Mouse (Mus musculus) neural tube, embryonic 11.5 days (tissue): ENCODE measurements at regions not wholly inside any gene's neighbourhood (a gene's known extent, or its start where the extent isn't known, plus 50 kb on each side); places are given as distances from the start of the nearest gene placed in this dataset.
"Not testable (repeated sequence)": the region's sequence is repeated elsewhere in the genome, so short reads cannot be mapped to it uniquely, and the experiment has no call there.

ENCODE experiments used
- ATAC-seq: fragments of 200-750 bp; cut with Nextera tagmentation; 2 replicates; pipeline ENCODE4 v1.8.0; 2017; ENCODE audit warnings: moderate number of reproducible peaks, mild to moderate bottlenecking, moderate TSS enrichment, moderate library complexity; ENCODE audit not compliant: insufficient read depth, low FRiP score, low TSS enrichment
- DNase-seq: peaks from one replicate; pipeline ENCODE4 v3.0.0-alpha.2; 2015; ENCODE audit warnings: low spot score
- H3K27ac ChIP-seq: fragments of 300-500 bp; sonication (generic); 2 replicates; pipeline ENCODE4 v1.5.1; 2014; ENCODE audit warnings: low read depth, mild to moderate bottlenecking, low read length
- H3K27me3 ChIP-seq: fragments of 300-500 bp; sonication (generic); 2 replicates; pipeline ENCODE4 v1.6.1; 2014; ENCODE audit warnings: mild to moderate bottlenecking, low read length, mixed read lengths; ENCODE audit not compliant: control insufficient read depth, insufficient read depth
- H3K36me3 ChIP-seq: fragments of 300-500 bp; sonication (generic); 2 replicates; pipeline ENCODE4 v1.6.1; 2014; ENCODE audit warnings: mild to moderate bottlenecking, low read length, moderate library complexity, mixed read lengths; ENCODE audit not compliant: control insufficient read depth, insufficient read depth
- H3K4me1 ChIP-seq: fragments of 300-500 bp; sonication (generic); 2 replicates; pipeline ENCODE4 v1.6.1; 2014; ENCODE audit warnings: low read length, mixed read lengths; ENCODE audit not compliant: control insufficient read depth, insufficient read depth
- H3K4me2 ChIP-seq: fragments of 300-500 bp; sonication (generic); 2 replicates; pipeline ENCODE4 v1.6.1; 2014; ENCODE audit warnings: low read depth, mild to moderate bottlenecking, moderate library complexity
- H3K4me3 ChIP-seq: fragments of 300-500 bp; sonication (generic); 2 replicates; pipeline ENCODE4 v1.5.1; 2014; ENCODE audit warnings: low read depth, low read length
- H3K9ac ChIP-seq: fragments of 300-500 bp; sonication (generic); 2 replicates; pipeline ENCODE4 v1.6.1; 2014; ENCODE audit warnings: mild to moderate bottlenecking, low read length
- H3K9me3 ChIP-seq: fragments of 300-500 bp; sonication (generic); 2 replicates; pipeline ENCODE4 v1.6.1; 2016; ENCODE audit warnings: low read length; ENCODE audit not compliant: control insufficient read depth
- WGBS: fragments of 180-500 bp; shearing (Covaris S2); extraction: QIAGEN DNeasy Blood & Tissue Kit; methylation state at CpG from one replicate; pipeline ENCODE4 v1.1.7; 2014; 5-methylcytosine and 5-hydroxymethylcytosine counted together

DNA sequence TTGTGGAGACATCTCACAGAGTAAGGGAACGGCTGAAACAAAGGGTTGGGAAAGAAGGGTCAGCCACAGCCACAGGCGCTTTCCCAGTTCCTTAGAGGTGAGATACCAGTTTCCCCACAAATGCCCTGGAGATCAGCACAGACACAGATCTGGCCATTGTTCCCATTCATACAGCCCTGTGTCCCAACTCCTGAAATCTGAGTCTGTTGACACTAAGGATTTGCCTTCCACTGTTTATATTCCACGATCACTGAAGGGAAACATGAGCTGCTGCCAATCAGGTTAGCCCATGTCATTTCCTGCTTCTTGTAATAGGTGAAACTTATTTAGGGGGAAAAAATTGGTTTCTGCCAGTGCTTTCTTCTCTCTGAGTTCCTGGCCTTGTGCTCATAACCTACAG lies 78.5 kb upstream of the Zcchc2 start:
- Histone ChIP-seq H3K27me3 (no peaks in the 10 kb centered on the region), H3K9ac (no peak overlapping the region), H3K9me3 (no peaks in the 10 kb centered on the region), H3K4me1 (no peaks in the 10 kb centered on the region), H3K36me3 (no peaks in the 10 kb centered on the region), H3K27ac (no peak overlapping the region), H3K4me3 (no peak overlapping the region), H3K4me2 (no peak overlapping the region)
- DNase-seq (no peak), ATAC-seq (no peak)
- 59% methylated on average over 3 of the region's 3 CpGs for WGBS

DNA sequence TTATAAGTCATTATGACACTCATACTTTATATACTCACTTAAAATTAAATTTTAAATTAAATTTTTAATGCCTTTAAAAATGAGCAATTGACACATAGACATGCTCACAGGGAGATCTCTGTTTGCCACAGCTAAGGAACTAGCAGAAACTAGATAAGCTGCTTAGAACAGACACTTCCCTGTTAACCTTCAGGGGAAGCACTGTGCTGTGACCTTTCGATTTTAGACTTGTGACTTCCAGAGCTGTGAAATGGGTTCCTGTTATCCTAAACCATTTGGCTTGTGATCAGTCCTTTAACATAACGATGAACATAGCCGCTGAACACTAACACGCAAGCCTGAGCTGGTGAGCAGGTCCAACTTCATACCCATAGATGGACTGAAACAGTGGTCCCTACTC lies 68.4 kb upstream of the Zcchc2 start:
- DNase-seq = no peak

DNA sequence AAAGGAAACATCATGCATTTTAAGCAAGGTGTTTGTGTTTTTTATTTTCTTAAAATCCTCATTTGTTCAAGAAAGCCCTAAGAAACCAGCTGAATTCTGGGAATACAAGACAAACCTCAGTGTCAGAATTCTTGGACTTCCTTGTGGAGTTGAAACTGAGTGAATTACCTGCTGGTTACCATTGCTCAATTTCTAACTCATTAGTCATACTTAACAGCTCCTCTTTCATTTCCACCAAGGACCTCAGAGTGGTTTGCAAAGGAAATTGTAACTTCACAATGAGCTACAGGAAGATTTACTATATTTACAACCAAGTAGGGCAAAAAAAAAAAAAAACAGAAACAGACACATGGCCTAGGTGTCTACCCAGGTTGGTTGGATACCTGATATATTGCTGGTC lies 67.6 kb upstream of the Zcchc2 start:
- no peaks in the 10 kb centered on the region for H3K27me3 ChIP-seq
- no peaks in the 10 kb centered on the region for H3K9me3 ChIP-seq
- no peak overlapping the region for H3K4me3 ChIP-seq
- ATAC-seq (no peak), DNase-seq (no peak)
- no peaks in the 10 kb centered on the region for H3K36me3 ChIP-seq
- H3K27ac ChIP-seq = no peak overlapping the region
- no peak overlapping the region for H3K9ac ChIP-seq
- no peak overlapping the region for H3K4me2 ChIP-seq
- H3K4me1 ChIP-seq = no peaks in the 10 kb centered on the region

More for the DNA sequence above, 68.4 kb upstream of the Zcchc2 start:
- ATAC-seq = no peak
- Histone ChIP-seq H3K4me3 (no peak overlapping the region), H3K4me1 (no peaks in the 10 kb centered on the region), H3K9me3 (no peaks in the 10 kb centered on the region), H3K36me3 (no peaks in the 10 kb centered on the region), H3K4me2 (no peak overlapping the region), H3K27ac (no peak overlapping the region), H3K27me3 (no peaks in the 10 kb centered on the region), H3K9ac (no peak overlapping the region)
- 97% methylated on average over 4 of the region's 4 CpGs for WGBS

DNA sequence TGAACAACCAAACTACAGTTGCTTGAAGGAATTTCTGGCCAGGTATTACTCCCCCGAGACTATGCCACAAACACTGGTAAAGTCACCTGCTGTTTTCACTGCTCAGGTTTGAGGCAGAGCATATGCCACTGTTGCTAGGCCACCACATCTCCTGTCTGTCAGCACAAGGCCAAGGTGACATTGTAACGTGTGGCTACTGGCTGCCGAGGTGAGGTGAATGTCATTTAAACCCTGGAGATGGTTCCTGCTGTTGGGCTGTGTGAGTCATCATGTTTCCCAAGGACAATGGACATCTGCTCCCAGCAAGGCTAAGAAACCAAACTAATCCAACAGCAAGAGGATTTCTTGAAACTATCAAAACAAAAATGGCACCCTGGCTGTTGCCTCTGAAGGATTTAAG lies 67.2 kb upstream of the Zcchc2 start:
- no peaks in the 10 kb centered on the region for H3K9me3 ChIP-seq
- 78% methylated on average over 3 of the region's 3 CpGs for WGBS
- no peaks in the 10 kb centered on the region for H3K36me3 ChIP-seq
- ATAC-seq (no peak), DNase-seq (no peak)
- no peak overlapping the region for H3K4me3 ChIP-seq
- no peaks in the 10 kb centered on the region for H3K27me3 ChIP-seq
- no peak overlapping the region for H3K4me2 ChIP-seq
- H3K27ac ChIP-seq = no peak overlapping the region
- no peaks in the 10 kb centered on the region for H3K4me1 ChIP-seq
- H3K9ac ChIP-seq = no peak overlapping the region

DNA sequence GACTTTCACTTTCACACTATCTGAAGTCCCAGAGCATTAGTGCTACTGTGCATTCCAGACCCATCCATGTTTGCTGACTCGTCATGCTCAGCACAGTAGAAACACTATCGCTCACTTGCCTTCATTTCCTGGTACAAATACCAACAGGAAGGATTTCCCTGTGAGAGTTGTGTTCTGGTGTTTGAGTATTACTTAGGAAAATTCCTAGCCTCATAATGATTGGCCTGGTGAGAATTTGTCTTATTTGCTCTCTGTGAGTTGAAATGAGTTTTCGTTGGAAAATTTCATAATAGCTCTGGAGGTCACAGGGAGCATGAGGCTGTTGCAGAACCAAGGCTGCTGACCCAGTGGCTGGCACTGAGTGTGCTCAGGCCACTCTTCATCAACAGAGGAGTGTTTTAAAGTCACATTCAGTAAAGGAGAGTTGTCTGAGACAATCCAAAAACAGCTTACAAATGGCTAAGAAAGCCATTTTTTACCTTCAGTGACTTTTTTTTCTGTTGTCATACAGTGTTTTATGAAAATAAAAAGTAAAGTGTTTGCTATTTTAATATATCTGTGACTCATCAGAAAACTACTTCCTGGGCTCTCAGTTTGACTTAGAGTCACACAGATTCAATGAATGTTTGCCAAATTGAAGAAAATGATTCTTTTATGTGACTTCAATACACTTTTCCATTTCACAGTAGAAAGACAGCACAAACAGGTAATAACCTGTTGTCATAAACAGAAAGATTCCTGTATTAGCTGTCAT lies 64.4 kb upstream of the Zcchc2 start:
- H3K4me3 ChIP-seq = no peak overlapping the region
- no peak overlapping the region for H3K9ac ChIP-seq
- H3K9me3 ChIP-seq = no peaks in the 10 kb centered on the region
- WGBS = 89% methylated on average over 3 of the region's 3 CpGs
- H3K27ac ChIP-seq = no peak overlapping the region
- H3K36me3 ChIP-seq = no peaks in the 10 kb centered on the region
- H3K27me3 ChIP-seq = no peaks in the 10 kb centered on the region
- H3K4me1 ChIP-seq = no peaks in the 10 kb centered on the region
- no peak overlapping the region for H3K4me2 ChIP-seq
- DNase-seq (no peak), ATAC-seq (no peak)

DNA sequence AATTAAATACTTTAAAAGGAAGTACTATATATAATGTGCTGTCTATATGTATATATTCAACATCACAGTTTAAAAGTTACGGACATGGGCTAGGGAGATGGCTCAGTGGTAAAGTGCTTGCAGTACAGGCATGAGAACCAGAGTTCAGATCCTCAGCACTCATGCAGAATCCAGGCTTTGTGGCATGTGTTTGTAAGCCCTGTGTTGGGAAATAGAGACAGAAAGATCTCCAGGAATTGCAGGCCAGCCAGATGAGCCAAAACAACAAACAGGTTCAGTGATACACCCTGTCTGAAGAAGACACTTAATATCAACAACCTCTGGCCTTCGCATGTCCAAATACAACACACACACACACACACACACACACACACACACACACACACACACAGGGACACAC lies 63.3 kb upstream of the Zcchc2 start:
- 94% methylated on average over 2 of the region's 2 CpGs for WGBS

DNA sequence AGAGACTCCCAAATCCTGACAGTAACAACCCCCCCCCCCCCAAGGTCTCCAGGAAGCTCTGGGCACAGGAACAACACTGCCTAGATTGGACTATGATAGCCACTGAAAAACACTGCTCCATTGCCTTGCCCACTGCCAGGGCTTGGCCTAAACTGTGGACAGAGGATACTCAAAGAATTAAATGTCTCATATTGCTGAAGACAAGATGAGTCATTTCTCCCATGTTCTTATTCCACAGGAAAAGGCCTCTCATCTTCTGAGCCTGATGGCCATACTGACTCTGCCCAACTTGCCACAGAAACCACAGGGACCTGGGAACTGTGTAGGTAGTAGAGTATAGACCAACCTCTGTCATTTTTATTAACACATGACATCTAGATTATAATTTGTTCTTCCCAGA lies 59.4 kb upstream of the Zcchc2 start:
- H3K9ac ChIP-seq = no peak overlapping the region
- H3K4me1 ChIP-seq = no peaks in the 10 kb centered on the region
- H3K9me3 ChIP-seq = no peaks in the 10 kb centered on the region
- DNase-seq (no peak), ATAC-seq (no peak)
- no peaks in the 10 kb centered on the region for H3K36me3 ChIP-seq
- H3K27me3 ChIP-seq = no peaks in the 10 kb centered on the region
- no peak overlapping the region for H3K4me3 ChIP-seq
- no peak overlapping the region for H3K27ac ChIP-seq
- H3K4me2 ChIP-seq = no peak overlapping the region

More for the DNA sequence above, 63.3 kb upstream of the Zcchc2 start:
- Histone ChIP-seq H3K4me3 (no peak overlapping the region), H3K27ac (no peak overlapping the region), H3K9ac (no peak overlapping the region), H3K27me3 (no peaks in the 10 kb centered on the region), H3K4me2 (no peak overlapping the region), H3K4me1 (no peaks in the 10 kb centered on the region), H3K36me3 (no peaks in the 10 kb centered on the region), H3K9me3 (no peaks in the 10 kb centered on the region)
- DNase-seq (no peak), ATAC-seq (no peak)

DNA sequence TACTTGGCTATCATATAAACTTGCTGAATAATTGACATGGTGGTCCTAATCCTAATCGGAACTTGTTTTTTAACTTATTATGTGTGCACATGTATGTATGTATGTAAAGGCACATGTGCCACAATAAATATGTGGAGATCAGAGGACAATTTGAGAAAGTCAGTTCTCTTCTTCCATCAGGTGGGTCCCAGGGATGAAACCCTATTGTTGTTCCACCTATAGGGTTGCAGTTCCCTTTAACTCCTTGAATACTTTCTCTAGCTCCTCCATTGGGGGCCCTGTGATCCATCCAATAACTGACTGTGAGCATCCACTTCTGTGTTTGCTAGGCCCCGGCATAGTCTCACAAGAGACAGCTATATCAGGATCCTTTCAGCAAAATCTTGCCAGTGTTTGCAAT lies 56.0 kb upstream of the Zcchc2 start:
- 92% methylated on average over 2 of the region's 2 CpGs for WGBS
- H3K9me3 ChIP-seq, H3K27ac ChIP-seq, H3K36me3 ChIP-seq, H3K9ac ChIP-seq, H3K4me1 ChIP-seq, ATAC-seq, H3K4me2 ChIP-seq, H3K4me3 ChIP-seq, H3K27me3 ChIP-seq: not testable (repeated sequence)
- peak; percentile 84 for DNase-seq
